Mouse (Mus musculus): ENCODE measurements around the gene Crtap.

GRCm38 (mm10) chr9:114428103-114428834 is 37.8 kb upstream of the Crtap start:
- TF ChIP-seq POLR2A (IDR thresholded peaks at IDR 0.05; ENCODE audit: low read depth, low read length): no peak
- no peak for TF ChIP-seq CTCF (IDR thresholded peaks at IDR 0.05; ENCODE audit: extremely low read depth, insufficient read length, insufficient replicate concordance, low read depth, low read length)

Measured in small intestine, adult 2 months (tissue).